Comparison of ENCODE assay signal across 8 mouse cellular contexts in the genomic region with DNA sequence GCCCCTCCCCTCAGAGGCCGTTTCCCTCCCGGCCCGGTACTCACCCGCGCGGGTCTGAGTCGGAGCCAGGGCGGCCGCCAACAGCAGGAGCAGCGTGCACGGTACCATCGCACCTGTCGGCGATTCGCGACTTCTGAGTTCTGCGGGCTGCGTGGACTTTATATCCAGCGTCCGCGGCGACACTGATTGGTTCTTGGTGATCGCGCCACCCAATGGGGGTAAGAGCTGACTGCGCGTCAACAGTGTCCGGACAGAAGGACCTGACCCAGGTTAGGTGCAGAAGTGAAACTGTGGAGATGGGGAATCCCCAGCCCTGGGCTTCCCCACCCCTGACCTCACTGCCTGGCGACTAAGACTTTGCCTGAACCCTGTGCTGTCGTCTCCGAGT. TPM values are rescaled to one million over a fixed set of nuclear protein-coding genes. Genes with fewer than 3 reads are reported as not detected.
DNase-seq lines count a peak whose midpoint lies in the region; ATAC-seq lines count a peak whose summit lies in the region.

H2-K1 (minus strand) TSS at position 198 of the 388 bp plus-strand sequence.

- H3K4me3 ChIP-seq in megakaryocyte, embryonic 14.5 days (replicated peaks), result peak within 1 kb of the TSS; percentile 92

- peak; percentile 92 for ATAC-seq in inflammation-experienced regulatory T-cells, adult 6 months

- H3K4me1 ChIP-seq in megakaryocyte, embryonic 14.5 days, result peaks cover 6% of the 10 kb centered on the region; the same call in 1 of the 2 replicates

- H3K36me3 ChIP-seq in megakaryocyte, embryonic 14.5 days (replicated peaks; ENCODE audit: low read length), result peaks cover 17% of the 10 kb centered on the region

- H3K9me3 ChIP-seq in megakaryocyte, embryonic 14.5 days, result peaks cover 5% of the 10 kb centered on the region; the same call in 1 of the 2 replicates

- DNase-seq in adrenal gland, adult 2 months, result peak; percentile 95
- DNase-seq in embryo, embryonic 11.5 days (ENCODE audit: low read depth, low spot score), result peak; percentile 55
- DNase-seq in gastrocnemius, postnatal 25 days, result peak; percentile 86
- peak; percentile 47 to 84 for DNase-seq in left cerebral cortex, adult 9 months (ENCODE audit: low spot score in 2 of 2)
- peak; percentile 68 for DNase-seq in right cerebral cortex, postnatal 25 days
- DNase-seq in urinary bladder, postnatal 4 days (ENCODE audit: low spot score in 2 of 2), result peak; percentile 76 to 87

- H3K27me3 ChIP-seq in megakaryocyte, embryonic 14.5 days (replicated peaks), result no peaks in the 10 kb centered on the region

RNA-seq across cellular contexts. Expression of gene H2-K1, which starts in this region (rescaled TPM):
- total RNA-seq in adrenal gland, adult 2 months (2021), result 100 to 1,000 TPM; 577 to 669 TPM
- polyA plus RNA-seq in adrenal gland, adult 2 months (2012; rRNA removed), result 2,584 and 2,844 TPM in 2 replicates
- 10 to 100 TPM; 22.8 to 48.2 TPM for total RNA-seq in gastrocnemius, postnatal 25 days (2021)
- 1,000 to 10,000 TPM; 4,943 to 7,708 (median 5,398) TPM for polyA plus RNA-seq in inflammation-experienced regulatory T-cells, adult 6 months (2017; shearing (Covaris generic))
- 144 and 307 TPM in 2 replicates for polyA plus RNA-seq in megakaryocyte, embryonic 14.5 days (2012; ENCODE audit: insufficient read depth, low replicate concordance)

Comparison
In these comparisons a context has a peak if more than half of its experiments do, and no peak if none do; other contexts are left out.
1. Peak in every context shown above with its lines: DNase-seq, ATAC-seq and H3K4me3 ChIP-seq.
2. RNA of gene H2-K1 (total RNA-seq): 577 to 669 TPM in adrenal gland, adult 2 months; 22.8 to 48.2 TPM in gastrocnemius, postnatal 25 days; every median in the first group is over 10 times any median in the second.